Mouse (Mus musculus) stomach, embryonic 16.5 days (tissue): ENCODE data around the gene Rasgrf1. TPM values are rescaled to one million over a fixed set of nuclear protein-coding genes. Genes with fewer than 3 reads are reported as not detected.

ENCODE experiments used
- ATAC-seq: fragments of 200-750 bp; cut with Nextera tagmentation; 2 replicates; pipeline ENCODE4 v1.8.0; 2017; ENCODE audit warnings: moderate number of reproducible peaks, moderate TSS enrichment; ENCODE audit not compliant: insufficient read depth, low FRiP score
- H3K27ac ChIP-seq: fragments of 300-500 bp; sonication (generic); 2 replicates; pipeline ENCODE4 v1.5.1; 2014; ENCODE audit warnings: low read length
- H3K27me3 ChIP-seq: fragments of 300-500 bp; sonication (generic); 2 replicates; pipeline ENCODE4 v1.6.1; 2014; ENCODE audit warnings: low read length, control low read depth, mixed read lengths; ENCODE audit not compliant: control insufficient read depth, insufficient read depth
- H3K36me3 ChIP-seq: fragments of 300-500 bp; sonication (generic); 2 replicates; pipeline ENCODE4 v1.6.1; 2014; ENCODE audit warnings: low read length; ENCODE audit not compliant: control insufficient read depth, insufficient read depth
- H3K4me1 ChIP-seq: fragments of 300-500 bp; sonication (generic); 2 replicates; pipeline ENCODE4 v1.6.1; 2014; ENCODE audit warnings: low read length, control low read depth, mixed read lengths; ENCODE audit not compliant: control insufficient read depth, insufficient read depth
- H3K4me2 ChIP-seq: fragments of 300-500 bp; sonication (generic); 2 replicates; pipeline ENCODE4 v1.6.1; 2014; ENCODE audit warnings: low read depth, low read length, mixed read lengths
- H3K4me3 ChIP-seq: fragments of 300-500 bp; sonication (generic); replicated peaks from 2 replicates; pipeline ENCODE4 v1.5.1; 2014; ENCODE audit warnings: mild to moderate bottlenecking, low read length
- H3K9ac ChIP-seq: fragments of 300-500 bp; sonication (generic); 2 replicates; pipeline ENCODE4 v1.6.1; 2014; ENCODE audit warnings: low read length
- H3K9me3 ChIP-seq: fragments of 300-500 bp; sonication (generic); replicated peaks from 2 replicates; pipeline ENCODE4 v1.6.1; 2016; ENCODE audit warnings: low read length, control low read depth; ENCODE audit not compliant: control insufficient read depth
- WGBS: fragments of 180-500 bp; shearing (Covaris S2); extraction: QIAGEN DNeasy Blood & Tissue Kit; methylation state at CpG from one replicate; pipeline ENCODE4 v1.1.7; 2014; 5-methylcytosine and 5-hydroxymethylcytosine counted together
- polyA plus RNA-seq: library from polyadenylated mRNA; unstranded; fragments of >200 nt; fragmentation: Nextera tagmentation; extraction: Ambion mirVana; gene quantifications from 2 replicates; pipeline ENCODE4 v1.2.1, GENCODE M21; 2015

The Rasgrf1 gene
- polyA plus RNA-seq, 1 experiment from 2014 or later, result 0.48 TPM

GRCm38 (mm10) chr9:89875551-89875950, 34.2 kb upstream of the Rasgrf1 start:
- Histone ChIP-seq H3K4me3 (no peak overlapping the region), H3K9ac (no peak overlapping the region), H3K27me3 (peaks cover 16% of the 10 kb centered on the region), H3K27ac (no peak overlapping the region), H3K9me3 (0 out of 2 replicates have a peak, but pooled peaks cover 3% of the 10 kb centered on the region), H3K36me3 (no peaks in the 10 kb centered on the region), H3K4me2 (no peak overlapping the region), H3K4me1 (no peaks in the 10 kb centered on the region)
- WGBS, result 52% methylated on average over 5 of the region's 5 CpGs
- no peak for ATAC-seq

- Histone ChIP-seq H3K27ac (no peak overlapping the region), H3K27me3 (peaks cover 12% of the 10 kb centered on the region), H3K4me3 (no peak overlapping the region), H3K9me3 (0 out of 2 replicates have a peak, but pooled peaks cover 3% of the 10 kb centered on the region), H3K4me2 (no peak overlapping the region), H3K9ac (no peak overlapping the region), H3K4me1 (no peaks in the 10 kb centered on the region), H3K36me3 (no peaks in the 10 kb centered on the region)
- WGBS, result 51% methylated on average over 11 of the region's 11 CpGs
- no peak for ATAC-seq
Measured at GRCm38 (mm10) chr9:89878471-89879020, 31.2 kb upstream of the Rasgrf1 start.

- H3K9ac ChIP-seq, result no peak overlapping the region
- H3K4me1 ChIP-seq, result no peaks in the 10 kb centered on the region
- H3K9me3 ChIP-seq, result 0 out of 2 replicates have a peak, but pooled peaks cover 3% of the 10 kb centered on the region
- no peaks in the 10 kb centered on the region for H3K36me3 ChIP-seq
- ATAC-seq, result no peak
- H3K27me3 ChIP-seq, result peaks cover 5% of the 10 kb centered on the region
- H3K4me3 ChIP-seq, result no peak overlapping the region
- 51% methylated on average over 31 of the region's 31 CpGs for WGBS
- H3K4me2 ChIP-seq, result no peak overlapping the region
- H3K27ac ChIP-seq, result no peak overlapping the region
Measured at GRCm38 (mm10) chr9:89879574-89879973, 30.1 kb upstream of the Rasgrf1 start.

GRCm38 (mm10) chr9:89881552-89881951, 28.2 kb upstream of the Rasgrf1 start:
- 54% methylated on average over 7 of the region's 7 CpGs for WGBS
- H3K4me1 ChIP-seq, result no peaks in the 10 kb centered on the region
- no peaks in the 10 kb centered on the region for H3K36me3 ChIP-seq
- no peak for ATAC-seq
- no peak overlapping the region for H3K27ac ChIP-seq
- H3K27me3 ChIP-seq, result peaks cover 11% of the 10 kb centered on the region
- H3K9me3 ChIP-seq, result 0 out of 2 replicates have a peak, but pooled peaks cover 3% of the 10 kb centered on the region
- no peak overlapping the region for H3K9ac ChIP-seq
- no peak overlapping the region for H3K4me2 ChIP-seq
- H3K4me3 ChIP-seq, result no peak overlapping the region

- WGBS, result 48% methylated on average over 7 of the region's 7 CpGs
- Histone ChIP-seq H3K4me2 (no peak overlapping the region), H3K9ac (no peak overlapping the region), H3K4me3 (no peak overlapping the region), H3K27ac (no peak overlapping the region), H3K36me3 (no peaks in the 10 kb centered on the region), H3K4me1 (no peaks in the 10 kb centered on the region), H3K27me3 (peaks cover 6% of the 10 kb centered on the region), H3K9me3 (0 out of 2 replicates have a peak, but pooled peaks cover 3% of the 10 kb centered on the region)
- ATAC-seq, result no peak
Measured at GRCm38 (mm10) chr9:89882583-89882982, 27.1 kb upstream of the Rasgrf1 start.

GRCm38 (mm10) chr9:89885701-89886218, 23.9 kb upstream of the Rasgrf1 start:
- H3K36me3 ChIP-seq, result no peaks in the 10 kb centered on the region
- no peak overlapping the region for H3K27ac ChIP-seq
- 44% methylated on average over 7 of the region's 7 CpGs for WGBS
- H3K4me3 ChIP-seq, result no peak overlapping the region
- no peak for ATAC-seq
- no peaks in the 10 kb centered on the region for H3K4me1 ChIP-seq
- peaks cover 6% of the 10 kb centered on the region for H3K27me3 ChIP-seq
- no peaks in the 10 kb centered on the region for H3K9me3 ChIP-seq
- no peak overlapping the region for H3K9ac ChIP-seq
- H3K4me2 ChIP-seq, result no peak overlapping the region

- Histone ChIP-seq H3K9me3 (no peaks in the 10 kb centered on the region), H3K4me2 (no peak overlapping the region), H3K4me1 (no peaks in the 10 kb centered on the region), H3K27ac (no peak overlapping the region), H3K36me3 (no peaks in the 10 kb centered on the region), H3K9ac (no peak overlapping the region), H3K4me3 (no peak overlapping the region), H3K27me3 (peaks cover 2% of the 10 kb centered on the region; the same call in 1 of the 2 replicates)
- ATAC-seq, result no peak; the same call in 1 of the 2 replicates
- WGBS, result 75% methylated on average over 10 of the region's 10 CpGs
Measured at GRCm38 (mm10) chr9:89891534-89892293, 18.0 kb upstream of the Rasgrf1 start.

- Histone ChIP-seq H3K4me1 (no peaks in the 10 kb centered on the region), H3K27ac (no peak overlapping the region), H3K4me2 (no peak overlapping the region), H3K36me3 (no peaks in the 10 kb centered on the region), H3K4me3 (no peak overlapping the region), H3K27me3 (peaks cover 2% of the 10 kb centered on the region; the same call in 1 of the 2 replicates), H3K9ac (no peak overlapping the region), H3K9me3 (no peaks in the 10 kb centered on the region)
- WGBS, result 82% methylated on average over 5 of the region's 5 CpGs
- ATAC-seq, result no peak
Measured at GRCm38 (mm10) chr9:89892540-89893188, 17.0 kb upstream of the Rasgrf1 start.
